Comparison of ENCODE assay signal across 8 mouse cellular contexts in genomic region chr12:91401049-91401352, GRCm38 (mm10). TPM values are rescaled to one million over a fixed set of nuclear protein-coding genes. Genes with fewer than 3 reads are reported as not detected.
DNase-seq lines count a peak whose midpoint lies in the region; ATAC-seq lines count a peak whose summit lies in the region.

No protein-coding gene starts in this region.

- H3K36me3 ChIP-seq in heart, embryonic 15.5 days, result no peaks in the 10 kb centered on the region
- H3K36me3 ChIP-seq in hindbrain, embryonic 16.5 days (ENCODE audit: control insufficient read depth, insufficient read depth, low read length), result no peaks in the 10 kb centered on the region
- H3K36me3 ChIP-seq in midbrain, embryonic 14.5 days (ENCODE audit: control insufficient read depth, insufficient read depth, low read length), result no peaks in the 10 kb centered on the region

- H3K4me1 ChIP-seq in heart, embryonic 15.5 days (replicated peaks), result peaks cover 5% of the 10 kb centered on the region
- H3K4me1 ChIP-seq in brown adipose tissue, adult 24 weeks (ENCODE audit: control insufficient read depth, insufficient read depth, insufficient read length, low read length), result no peaks in the 10 kb centered on the region
- H3K4me1 ChIP-seq in hindbrain, embryonic 16.5 days (ENCODE audit: control insufficient read depth, insufficient read depth, low read depth, low read length), result peaks cover 4% of the 10 kb centered on the region
- H3K4me1 ChIP-seq in midbrain, embryonic 14.5 days (ENCODE audit: control insufficient read depth, insufficient read depth, low read length), result no peaks in the 10 kb centered on the region

- peak overlapping the region; percentile 49 for H3K4me3 ChIP-seq in heart, embryonic 15.5 days
- H3K4me3 ChIP-seq in brown adipose tissue, adult 24 weeks (ENCODE audit: insufficient read depth, low read depth, low read length), result peak overlapping the region; percentile 56
- H3K4me3 ChIP-seq in hindbrain, embryonic 16.5 days (ENCODE audit: low read length), result peak overlapping the region; percentile 47
- H3K4me3 ChIP-seq in midbrain, embryonic 14.5 days (replicated peaks; ENCODE audit: low read depth, low read length), result peak overlapping the region; percentile 41

- H3K9ac ChIP-seq in heart, embryonic 15.5 days, result no peak overlapping the region
- peak overlapping the region; percentile 52 for H3K9ac ChIP-seq in hindbrain, embryonic 16.5 days (ENCODE audit: low read depth, low read length)
- no peak overlapping the region; the same call in 1 of the 2 replicates for H3K9ac ChIP-seq in midbrain, embryonic 14.5 days (replicated peaks; ENCODE audit: low read length)

- 7% methylated on average over 12 of the region's 12 CpGs for WGBS in heart, embryonic 15.5 days
- WGBS in hindbrain, embryonic 16.5 days, result 5% methylated on average over 12 of the region's 12 CpGs
- WGBS in midbrain, embryonic 14.5 days, result 5% methylated on average over 12 of the region's 12 CpGs

- peak overlapping the region; percentile 86 for H3K4me2 ChIP-seq in heart, embryonic 15.5 days
- H3K4me2 ChIP-seq in hindbrain, embryonic 16.5 days (ENCODE audit: low read length), result peak overlapping the region; percentile 94
- peak overlapping the region; percentile 92 for H3K4me2 ChIP-seq in midbrain, embryonic 14.5 days (ENCODE audit: low read length)

- no peak for ATAC-seq in heart, embryonic 15.5 days (replicated peaks; ENCODE audit: insufficient number of reproducible peaks, insufficient read depth, low FRiP score, low read depth)
- no peak; the same call in 1 of the 2 replicates for ATAC-seq in hindbrain, embryonic 16.5 days
- ATAC-seq in midbrain, embryonic 14.5 days (ENCODE audit: low FRiP score, low TSS enrichment), result no peak; the same call in 1 of the 2 replicates

- DNase-seq in heart, adult 18-20 months, result no peak
- no peak for DNase-seq in midbrain, embryonic 14.5 days
- DNase-seq in frontal cortex, postnatal 10 days (ENCODE audit: low spot score in 2 of 2), result no peak
- no peak for DNase-seq in B cell, adult 2 months
- no peak for DNase-seq in adrenal gland, adult 2 months

- H3K27me3 ChIP-seq in heart, embryonic 15.5 days, result peaks cover 24% of the 10 kb centered on the region; the same call in 1 of the 2 replicates
- H3K27me3 ChIP-seq in hindbrain, embryonic 16.5 days (replicated peaks; ENCODE audit: control insufficient read depth, insufficient read depth, low read length), result peaks cover 7% of the 10 kb centered on the region
- peaks cover 15% of the 10 kb centered on the region; the same call in 1 of the 2 replicates for H3K27me3 ChIP-seq in midbrain, embryonic 14.5 days (ENCODE audit: control insufficient read depth, insufficient read depth, low read length)

- no peaks in the 10 kb centered on the region for H3K9me3 ChIP-seq in heart, embryonic 15.5 days (replicated peaks)
- H3K9me3 ChIP-seq in hindbrain, embryonic 16.5 days (ENCODE audit: control insufficient read depth, low read length), result no peaks in the 10 kb centered on the region
- no peaks in the 10 kb centered on the region for H3K9me3 ChIP-seq in midbrain, embryonic 14.5 days (ENCODE audit: control insufficient read depth, low read length)

- H3K27ac ChIP-seq in heart, embryonic 15.5 days, result no peak overlapping the region
- H3K27ac ChIP-seq in brown adipose tissue, adult 24 weeks (replicated peaks; ENCODE audit: low read depth, low read length), result no peak overlapping the region
- H3K27ac ChIP-seq in hindbrain, embryonic 16.5 days (ENCODE audit: low read depth, low read length), result no peak overlapping the region
- H3K27ac ChIP-seq in midbrain, embryonic 14.5 days (replicated peaks; ENCODE audit: low read depth, low read length), result no peak overlapping the region

RNA-seq across cellular contexts. Expression of gene Tshr, which starts 16.6 kb away (rescaled TPM):
- 0.06 and 0.10 TPM in 2 replicates for polyA plus RNA-seq in heart, embryonic 15.5 days (2015; fragmentation: Nextera tagmentation; extraction: Ambion mirVana)
- under 1 TPM; 0.32 to 0.72 TPM for total RNA-seq in heart, adult 18-20 months (2021)
- 14.3 and 15.3 TPM in 2 replicates for polyA plus RNA-seq in brown adipose tissue, adult 24 weeks (2012; ENCODE audit: insufficient read depth, insufficient read length, missing spikeins)
- 0.69 and 0.78 TPM in 2 replicates for polyA plus RNA-seq in hindbrain, embryonic 16.5 days (2015; fragmentation: Nextera tagmentation; extraction: Ambion mirVana)
- 0.16 and 0.24 TPM in 2 replicates for polyA plus RNA-seq in midbrain, embryonic 14.5 days (2014; fragmentation: Nextera tagmentation; extraction: Ambion mirVana)
- 10 to 100 TPM in 1 of 2 experiments, 1 to 10 TPM in 1; 9.2 to 11.2 TPM for total RNA-seq in adrenal gland, adult 2 months (2021)
- polyA plus RNA-seq in adrenal gland, adult 2 months (2012; rRNA removed), result 3.3 and 5.0 TPM in 2 replicates

RNA-seq across cellular contexts. Expression of gene Cep128, which starts 16.8 kb away (rescaled TPM):
- polyA plus RNA-seq in heart, embryonic 15.5 days (2015; fragmentation: Nextera tagmentation; extraction: Ambion mirVana), result 10.2 and 10.8 TPM in 2 replicates
- 10 to 100 TPM; 12.1 to 13.5 TPM for total RNA-seq in heart, adult 18-20 months (2021)
- polyA plus RNA-seq in brown adipose tissue, adult 24 weeks (2012; ENCODE audit: insufficient read depth, insufficient read length, missing spikeins), result 2.5 and 2.7 TPM in 2 replicates
- polyA plus RNA-seq in hindbrain, embryonic 16.5 days (2015; fragmentation: Nextera tagmentation; extraction: Ambion mirVana), result 4.2 and 4.7 TPM in 2 replicates
- polyA plus RNA-seq in midbrain, embryonic 14.5 days (2014; fragmentation: Nextera tagmentation; extraction: Ambion mirVana), result 2.5 and 5.2 TPM in 2 replicates
- 1 to 10 TPM; 3.0 to 3.1 TPM for total RNA-seq in adrenal gland, adult 2 months (2021)
- polyA plus RNA-seq in adrenal gland, adult 2 months (2012; rRNA removed), result 0.81 and 1.5 TPM in 2 replicates
